Mouse (Mus musculus): ENCODE results near the gene Ifrd1.

GRCm38 (mm10) chr12:40220896-40221295 is 27.4 kb downstream of the Ifrd1 start:
- TF ChIP-seq CTCF (IDR thresholded peaks at IDR 0.05; ENCODE audit: low read depth) (no peak), EP300 (optimal IDR thresholded peaks at IDR 0.05) (no peak)
